Comparison of ENCODE assay signal across 18 mouse cellular contexts in the genomic region with DNA sequence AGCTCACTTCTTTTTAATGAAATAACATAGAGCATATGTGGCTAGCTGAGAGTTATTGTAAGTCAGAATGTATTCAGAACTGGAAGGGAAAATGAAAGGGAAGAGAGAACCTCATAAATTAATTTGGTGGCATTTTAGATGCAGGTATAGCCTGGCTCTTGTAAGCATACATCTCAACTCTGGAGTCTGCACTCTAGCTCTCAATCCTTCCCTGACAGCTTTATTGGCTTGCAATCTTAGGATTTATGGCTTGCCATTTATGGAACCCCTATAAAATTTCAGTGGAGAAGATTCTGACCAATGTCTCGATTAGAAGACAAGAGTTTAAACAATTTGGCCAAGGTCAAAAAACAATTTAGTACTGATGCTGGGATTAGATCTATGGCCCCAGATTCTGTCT.
"Had no signal": no experiment of that assay in that cellular context is flagged by ENCODE, and none has a peak within 500 bp of the region (broad histone marks: within the 10 kb centered on the region; RNA-seq: fewer than 3 reads in every experiment).

No protein-coding gene starts in this region.

- H3K9ac ChIP-seq: liver, postnatal 0 days; lung, embryonic 15.5 days; midbrain, embryonic 13.5 days; midbrain, embryonic 15.5 days; neural tube, embryonic 12.5 days; stomach, embryonic 15.5 days had no signal

- H3K4me1 ChIP-seq: lung, embryonic 15.5 days; megakaryocyte, embryonic 14.5 days; midbrain, embryonic 13.5 days; midbrain, embryonic 15.5 days; neural tube, embryonic 12.5 days; stomach, embryonic 15.5 days had no signal

- H3K27me3 ChIP-seq: lung, embryonic 15.5 days; megakaryocyte, embryonic 14.5 days; neural tube, embryonic 12.5 days; stomach, embryonic 15.5 days had no signal

- H3K27ac ChIP-seq: lung, embryonic 15.5 days; macrophage; midbrain, embryonic 13.5 days; midbrain, embryonic 15.5 days; neural tube, embryonic 12.5 days; stomach, embryonic 15.5 days; stomach, postnatal 0 days had no signal

- H3K4me2 ChIP-seq: lung, embryonic 15.5 days; midbrain, embryonic 11.5 days; midbrain, embryonic 13.5 days; midbrain, embryonic 15.5 days; neural tube, embryonic 12.5 days; stomach, embryonic 15.5 days had no signal

- DNase-seq: liver, postnatal 0 days; lung, adult 2 months; lung, postnatal 14 days; lung, postnatal 36 days; right cerebral cortex, postnatal 14 days; thymus, adult 2 months; thymus, postnatal 25 days; thymus, postnatal 4 days had no signal

- H3K36me3 ChIP-seq: lung, embryonic 15.5 days; midbrain, embryonic 13.5 days; midbrain, embryonic 15.5 days; neural tube, embryonic 12.5 days; stomach, embryonic 15.5 days had no signal

- H3K9me3 ChIP-seq: lung, embryonic 15.5 days; megakaryocyte, embryonic 14.5 days; midbrain, embryonic 13.5 days; midbrain, embryonic 15.5 days; neural tube, embryonic 12.5 days; stomach, embryonic 15.5 days had no signal

- ATAC-seq: liver, postnatal 0 days; lung, postnatal 0 days; midbrain, embryonic 13.5 days; midbrain, embryonic 15.5 days had no signal

- H3K4me3 ChIP-seq: lung, embryonic 15.5 days; megakaryocyte, embryonic 14.5 days; midbrain, embryonic 13.5 days; midbrain, embryonic 15.5 days; neural tube, embryonic 12.5 days; stomach, embryonic 15.5 days had no signal
